Mouse (Mus musculus) stomach, postnatal 0 days (tissue): ENCODE measurements around the gene Uaca. TPM values are rescaled to one million over a fixed set of nuclear protein-coding genes. Genes with fewer than 3 reads are reported as not detected.

ENCODE experiments used
- ATAC-seq: fragments of 200-750 bp; cut with Nextera tagmentation; 2 replicates; pipeline ENCODE4 v1.8.0; 2017; ENCODE audit not compliant: low FRiP score, low TSS enrichment
- DNase-seq: peaks from one replicate; pipeline ENCODE4 v3.0.0-alpha.2; 2016; ENCODE audit warnings: low spot score
- H3K27ac ChIP-seq: fragments of 300-500 bp; sonication (generic); replicated peaks from 2 replicates; pipeline ENCODE4 v1.5.1; 2014; ENCODE audit warnings: mild to moderate bottlenecking, control low read depth
- H3K27me3 ChIP-seq: fragments of 300-500 bp; sonication (generic); 2 replicates; pipeline ENCODE4 v1.6.1; 2014; ENCODE audit warnings: low read length; ENCODE audit not compliant: control insufficient read depth, insufficient read depth
- H3K36me3 ChIP-seq: fragments of 300-500 bp; sonication (generic); 2 replicates; pipeline ENCODE4 v1.6.1; 2014; ENCODE audit warnings: low read length, mixed read lengths; ENCODE audit not compliant: control insufficient read depth, insufficient read depth
- H3K4me1 ChIP-seq: fragments of 300-500 bp; sonication (generic); replicated peaks from 2 replicates; pipeline ENCODE4 v1.6.1; 2014; ENCODE audit warnings: antibody characterized with exemption; ENCODE audit not compliant: control insufficient read depth, insufficient read depth
- H3K4me2 ChIP-seq: fragments of 300-500 bp; sonication (generic); replicated peaks from 2 replicates; pipeline ENCODE4 v1.6.1; 2014; ENCODE audit warnings: low read depth, mild to moderate bottlenecking, control low read depth, moderate library complexity
- H3K4me3 ChIP-seq: fragments of 300-500 bp; sonication (generic); 2 replicates; pipeline ENCODE4 v1.5.1; 2014; ENCODE audit warnings: low read depth, low read length, control low read depth
- H3K9ac ChIP-seq: fragments of 300-500 bp; sonication (generic); 2 replicates; pipeline ENCODE4 v1.6.1; 2014; ENCODE audit warnings: mild to moderate bottlenecking, low read length, control low read depth, mixed read lengths
- H3K9me3 ChIP-seq: fragments of 300-500 bp; sonication (generic); 2 replicates; pipeline ENCODE4 v1.6.1; 2016; ENCODE audit warnings: low read length; ENCODE audit not compliant: control insufficient read depth
- CTCF ChIP-seq: IDR thresholded peaks from 2 replicates; pipeline ENCODE4 v1.5.1; 2016; ENCODE audit warnings: antibody characterized with exemption, low read depth, mild to moderate bottlenecking, moderate library complexity
- EP300 ChIP-seq: optimal IDR thresholded peaks from 2 replicates; pipeline ENCODE3; 2016; ENCODE audit warnings: antibody characterized with exemption
- WGBS: fragments of 180-500 bp; shearing (Covaris S2); extraction: QIAGEN DNeasy Blood & Tissue Kit; methylation state at CpG from one replicate; pipeline ENCODE4 v1.1.7; 2014; 5-methylcytosine and 5-hydroxymethylcytosine counted together
- polyA plus RNA-seq: library from polyadenylated mRNA; unstranded; fragments of >200 nt; fragmentation: Nextera tagmentation; extraction: Ambion mirVana; gene quantifications from 2 replicates; pipeline ENCODE4 v1.2.1, GENCODE M21; 2015

Uaca gene
- polyA plus RNA-seq, 1 experiment from 2014 or later, result 17.3 TPM

DNA sequence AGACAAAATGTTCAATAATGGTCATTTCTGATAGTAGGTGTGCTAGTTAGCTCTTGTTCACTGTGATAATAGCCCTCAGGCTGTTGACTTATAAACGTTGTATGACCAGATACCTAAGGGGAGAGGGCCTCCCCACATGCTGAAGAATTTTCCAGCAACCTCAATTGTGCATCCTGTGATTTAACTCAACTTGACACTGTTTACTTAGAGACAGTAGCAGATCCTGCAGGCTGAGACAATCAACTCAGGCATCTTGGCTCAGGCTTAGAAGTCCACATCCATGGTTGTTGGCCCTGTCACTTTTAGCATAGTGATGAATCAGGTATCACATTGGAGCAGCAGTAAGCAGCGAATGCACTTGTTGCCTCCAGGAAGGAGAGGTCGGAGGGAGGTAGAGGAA lies 35.7 kb downstream of the Uaca start:
- ATAC-seq, result no peak
- WGBS, result 66% methylated on average over 3 of the region's 3 CpGs
- no peak overlapping the region for H3K9ac ChIP-seq
- DNase-seq, result no peak
- no peak overlapping the region for H3K4me3 ChIP-seq
- H3K27me3 ChIP-seq, result no peaks in the 10 kb centered on the region
- H3K36me3 ChIP-seq, result no peaks in the 10 kb centered on the region
- H3K4me2 ChIP-seq, result no peak overlapping the region
- H3K4me1 ChIP-seq, result no peaks in the 10 kb centered on the region
- TF ChIP-seq EP300 (no peak), CTCF (no peak)
- no peak overlapping the region for H3K27ac ChIP-seq
- H3K9me3 ChIP-seq, result no peaks in the 10 kb centered on the region

DNA sequence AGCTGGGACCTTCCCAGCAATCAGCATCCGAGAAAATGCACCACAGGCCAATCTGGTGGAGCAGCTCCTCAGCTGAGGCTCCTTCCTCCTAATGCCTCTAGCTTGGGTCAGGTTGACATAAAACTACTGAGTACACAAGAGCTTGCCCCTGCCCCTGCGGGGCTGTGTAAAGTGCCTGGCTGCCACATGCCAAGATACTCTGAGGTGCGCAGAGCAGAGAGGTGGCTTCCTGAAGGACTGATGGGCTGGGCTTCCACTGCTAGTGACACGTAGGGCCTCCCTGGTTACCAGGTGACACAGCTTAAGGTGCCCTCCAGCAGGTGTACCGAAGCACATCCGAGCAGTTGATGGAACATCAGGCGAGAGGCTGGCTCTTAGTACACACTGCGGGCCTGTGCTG lies 37.9 kb downstream of the Uaca start:
- Histone ChIP-seq H3K4me3 (no peak overlapping the region), H3K27me3 (no peaks in the 10 kb centered on the region), H3K9me3 (no peaks in the 10 kb centered on the region), H3K36me3 (no peaks in the 10 kb centered on the region), H3K27ac (no peak overlapping the region), H3K4me2 (no peak overlapping the region), H3K4me1 (0 out of 2 replicates have a peak, but pooled peaks cover 6% of the 10 kb centered on the region), H3K9ac (no peak overlapping the region)
- ATAC-seq (peak; percentile 41; the same call in 1 of the 2 replicates), DNase-seq (no peak)
- TF ChIP-seq CTCF, result no peak
- TF ChIP-seq EP300, result no peak
- WGBS, result 76% methylated on average over 8 of the region's 8 CpGs

DNA sequence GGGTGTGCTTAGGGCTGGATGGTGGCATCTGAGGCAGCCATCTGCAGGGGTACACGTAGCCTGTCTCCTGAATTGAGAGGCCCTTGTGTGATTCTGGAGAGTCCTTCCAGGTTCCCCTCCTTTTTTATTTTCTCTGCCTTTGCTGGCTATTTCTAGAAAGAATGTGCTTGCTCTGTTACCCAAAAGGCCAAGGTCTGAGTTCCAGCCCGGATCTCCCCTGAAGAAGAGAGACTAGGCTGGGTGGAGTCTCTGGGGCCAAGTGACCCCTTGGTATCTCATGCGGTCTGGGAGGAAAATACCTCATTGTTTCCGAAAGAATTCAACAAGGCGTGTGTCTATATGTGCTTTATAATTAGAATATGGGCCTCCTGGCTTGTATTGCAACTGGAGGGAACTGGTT lies 41.8 kb downstream of the Uaca start:
- Histone ChIP-seq H3K27ac (peak overlapping the region; percentile 49), H3K9ac (no peak overlapping the region), H3K27me3 (no peaks in the 10 kb centered on the region), H3K4me1 (0 out of 2 replicates have a peak, but pooled peaks cover 10% of the 10 kb centered on the region), H3K4me2 (no peak overlapping the region), H3K9me3 (no peaks in the 10 kb centered on the region), H3K36me3 (no peaks in the 10 kb centered on the region), H3K4me3 (no peak overlapping the region)
- ATAC-seq (no peak), DNase-seq (no peak)
- TF ChIP-seq CTCF (no peak), EP300 (no peak)
- 60% methylated on average over 5 of the region's 5 CpGs for WGBS

DNA sequence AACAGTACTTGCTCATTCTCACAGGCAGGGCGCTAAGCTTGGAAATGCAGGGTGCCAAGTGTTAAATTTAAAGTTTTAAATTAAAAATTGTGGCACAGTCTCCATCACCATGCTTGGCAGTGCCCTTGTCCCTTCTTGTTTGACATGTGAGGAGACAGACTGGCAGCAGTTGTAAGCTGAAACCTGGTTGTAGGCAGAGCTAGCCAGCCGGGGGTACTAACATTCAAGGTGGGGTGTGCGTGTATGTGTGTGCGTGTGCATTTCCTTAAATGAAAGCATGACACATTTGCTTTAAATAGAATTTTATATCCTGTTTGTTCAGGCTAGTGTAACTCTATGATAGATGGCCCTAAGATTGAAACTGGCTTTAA lies 42.7 kb downstream of the Uaca start:
- Histone ChIP-seq H3K4me1 (0 out of 2 replicates have a peak, but pooled peaks cover 13% of the 10 kb centered on the region), H3K36me3 (no peaks in the 10 kb centered on the region), H3K27ac (peak overlapping the region; percentile 93), H3K9ac (no peak overlapping the region), H3K27me3 (no peaks in the 10 kb centered on the region), H3K4me3 (peak overlapping the region; percentile 33), H3K9me3 (no peaks in the 10 kb centered on the region), H3K4me2 (peak overlapping the region; percentile 62)
- ATAC-seq (no peak; the same call in 1 of the 2 replicates), DNase-seq (no peak)
- 33% methylated on average over 4 of the region's 4 CpGs for WGBS
- TF ChIP-seq EP300 (no peak), CTCF (no peak)

DNA sequence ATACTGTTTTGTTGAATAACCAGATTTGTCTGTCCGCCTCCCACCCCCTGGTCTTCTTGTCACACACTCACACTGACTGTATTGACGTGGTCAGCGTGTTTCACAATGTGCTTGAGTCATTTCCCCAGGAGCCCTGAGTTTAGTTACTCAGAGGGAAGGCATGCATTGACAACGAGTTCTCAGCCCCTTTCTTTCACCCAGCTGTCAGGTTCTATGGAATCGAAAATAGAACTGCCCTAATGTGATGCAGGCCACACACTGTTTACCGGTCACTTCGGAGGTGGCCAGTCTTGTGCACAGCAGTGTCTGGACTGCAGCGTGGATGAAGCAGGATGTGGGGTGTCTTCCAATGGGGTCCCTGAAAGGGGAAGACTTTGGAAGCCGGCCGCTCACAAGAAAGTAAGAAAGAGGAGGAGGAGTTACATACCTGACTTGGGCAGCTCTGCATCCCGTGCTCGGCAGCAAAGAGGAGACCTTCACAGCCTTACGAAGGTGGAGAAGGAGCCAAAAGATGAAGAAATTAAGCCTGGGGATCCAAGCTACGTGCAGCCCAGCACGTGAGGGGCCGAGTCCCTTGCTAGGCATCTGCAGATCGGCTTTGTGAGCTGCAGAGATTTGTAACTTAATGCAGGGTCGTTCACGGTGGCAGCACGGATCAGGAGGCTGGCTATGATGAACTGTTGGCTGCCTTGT lies 43.3 kb downstream of the Uaca start:
- no peaks in the 10 kb centered on the region for H3K9me3 ChIP-seq
- peak overlapping the region; percentile 93 for H3K27ac ChIP-seq
- WGBS, result 14% methylated on average over 20 of the region's 20 CpGs
- no peaks in the 10 kb centered on the region for H3K36me3 ChIP-seq
- H3K4me1 ChIP-seq, result 0 out of 2 replicates have a peak, but pooled peaks cover 13% of the 10 kb centered on the region
- H3K4me3 ChIP-seq, result peak overlapping the region; percentile 33
- H3K9ac ChIP-seq, result peak overlapping the region; percentile 61
- H3K4me2 ChIP-seq, result peak overlapping the region; percentile 62
- ATAC-seq (peak; percentile 81), DNase-seq (peak; percentile 50)
- TF ChIP-seq CTCF, result no peak
- TF ChIP-seq EP300, result no peak
- H3K27me3 ChIP-seq, result no peaks in the 10 kb centered on the region

DNA sequence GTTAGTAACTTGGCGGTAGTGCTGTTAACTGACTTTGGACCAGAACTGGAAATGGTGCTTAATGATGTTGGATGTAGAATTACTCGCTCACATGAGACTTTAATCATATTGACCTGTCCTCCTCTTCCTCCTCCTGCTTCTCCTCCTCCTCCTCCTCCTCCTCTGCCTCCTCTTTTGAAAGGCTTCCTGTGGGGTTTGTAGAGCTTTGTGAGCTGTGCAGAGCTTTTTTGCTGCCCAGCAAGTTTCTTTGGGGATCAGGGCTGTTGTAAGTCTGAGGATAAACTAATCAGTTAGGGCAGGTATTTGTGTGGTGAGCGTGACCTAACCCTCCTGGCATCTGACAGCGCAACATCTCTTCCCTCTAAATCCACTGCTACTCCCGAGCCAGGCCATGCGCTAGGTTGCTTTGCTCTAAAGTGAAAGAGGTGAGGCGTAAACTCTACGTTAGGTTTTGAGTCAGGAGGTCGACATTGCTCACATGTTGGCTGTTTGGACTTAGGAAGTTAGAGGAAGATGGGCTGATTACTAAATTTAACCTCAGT lies 44.1 kb downstream of the Uaca start:
- TF ChIP-seq CTCF (no peak), EP300 (no peak)
- 37% methylated on average over 9 of the region's 9 CpGs for WGBS
- 0 out of 2 replicates have a peak, but pooled peaks cover 13% of the 10 kb centered on the region for H3K4me1 ChIP-seq
- H3K27me3 ChIP-seq, result no peaks in the 10 kb centered on the region
- H3K9ac ChIP-seq, result no peak overlapping the region; the same call in 1 of the 2 replicates
- H3K36me3 ChIP-seq, result no peaks in the 10 kb centered on the region
- peak overlapping the region; percentile 62 for H3K4me2 ChIP-seq
- H3K4me3 ChIP-seq, result no peak overlapping the region
- ATAC-seq (no peak), DNase-seq (no peak)
- H3K9me3 ChIP-seq, result no peaks in the 10 kb centered on the region
- H3K27ac ChIP-seq, result peak overlapping the region; percentile 93
